Mouse (Mus musculus): ENCODE results near the gene Elf5. TPM values are rescaled to one million over a fixed set of nuclear protein-coding genes. Genes with fewer than 3 reads are reported as not detected.

The Elf5 gene
- polyA plus RNA-seq, 1 experiment from 2014 or later, result 3.1 TPM

Other genes starting within 250 kb of the Elf5 start
- 25.7 and 29.0 TPM in 2 replicates for gene Ehf, start 108.4 kb upstream of the Elf5 start, polyA plus RNA-seq (2015; fragmentation: Nextera tagmentation; extraction: Ambion mirVana)
- 101 and 105 TPM in 2 replicates for gene Cat, start 73.5 kb downstream of the Elf5 start, polyA plus RNA-seq (2015; fragmentation: Nextera tagmentation; extraction: Ambion mirVana)
- 7.8 and 9.3 TPM in 2 replicates for gene Abtb2, start 154.6 kb downstream of the Elf5 start, polyA plus RNA-seq (2015; fragmentation: Nextera tagmentation; extraction: Ambion mirVana)